Mouse (Mus musculus): Measurements from ENCODE around the gene Catspere2. TPM values are rescaled to one million over a fixed set of nuclear protein-coding genes. Genes with fewer than 3 reads are reported as not detected.

The Catspere2 gene
- polyA plus RNA-seq, 1 experiment: not detected

DNA sequence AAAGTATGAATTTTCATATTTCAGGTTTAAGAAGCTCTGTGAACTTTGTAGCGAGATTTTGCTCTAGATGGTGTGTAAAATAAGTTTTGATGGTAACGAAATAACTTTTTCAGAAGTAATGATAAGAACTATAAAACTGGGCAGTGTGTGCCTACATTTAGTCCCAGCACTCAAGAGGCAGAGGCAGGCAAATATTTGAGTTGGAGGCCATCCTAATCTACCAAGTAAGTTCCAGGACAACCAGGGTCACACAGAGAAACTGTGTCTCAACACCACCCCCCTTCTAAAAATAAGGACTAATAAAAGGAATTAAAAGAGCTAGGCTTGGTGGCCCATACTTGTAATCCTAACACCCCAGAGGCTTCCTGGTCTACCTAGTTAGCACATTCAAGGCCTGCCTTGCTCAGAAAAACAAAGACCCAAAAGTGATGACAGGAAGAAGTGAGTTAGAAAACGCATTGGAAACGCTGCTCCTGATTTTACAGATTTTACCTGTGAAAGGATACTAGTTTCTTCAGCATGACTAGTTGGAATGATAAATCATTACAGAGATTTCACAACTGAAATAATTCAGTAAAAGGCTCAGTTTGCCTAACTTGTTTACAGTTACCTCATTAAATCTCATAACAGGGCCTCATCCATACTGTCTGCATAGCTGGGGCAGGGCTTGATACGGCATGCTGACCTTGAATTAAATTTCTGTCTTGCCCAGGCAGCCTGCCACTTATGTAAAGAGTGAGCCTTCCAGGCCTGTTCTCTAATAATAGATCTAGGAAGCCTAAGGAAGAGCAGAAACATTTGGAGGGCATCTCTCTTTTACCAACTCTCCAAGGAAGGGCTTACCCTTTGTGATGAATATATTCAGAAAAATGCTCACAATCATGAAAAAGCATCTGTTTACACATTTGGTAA is 236.2 kb downstream of the Catspere2 start:
- no peak overlapping the region for H3K4me3 ChIP-seq (ENCODE audit: insufficient read depth, low read depth, low read length)
- 72% methylated on average over 5 of the region's 5 CpGs for WGBS
- peak overlapping the region; percentile 25; the same call in 1 of the 2 replicates for H3K27ac ChIP-seq (ENCODE audit: insufficient read depth, low read depth, low read length)
- no peak for TF ChIP-seq CTCF (IDR thresholded peaks at IDR 0.05; ENCODE audit: insufficient read depth, low read depth, low read length)
- TF ChIP-seq POLR2A (IDR thresholded peaks at IDR 0.05; ENCODE audit: insufficient read depth, low read depth, low read length): no peak
- no peaks in the 10 kb centered on the region for H3K4me1 ChIP-seq (ENCODE audit: control insufficient read depth, insufficient read depth, low read length)

Other genes starting within 250 kb of the Catspere2 start
- not detected in 2 replicates for gene Adss, start 186.9 kb upstream of the Catspere2 start, polyA plus RNA-seq (2012; ENCODE audit: insufficient read depth, insufficient read length, low replicate concordance, missing spikeins)
- not detected in 2 replicates for gene Desi2, start 204.0 kb downstream of the Catspere2 start, polyA plus RNA-seq (2012; ENCODE audit: insufficient read depth, insufficient read length, low replicate concordance, missing spikeins)

All from olfactory bulb, adult 2 months (tissue).